Mouse (Mus musculus): ENCODE data around the gene Prpf6. TPM values are rescaled to one million over a fixed set of nuclear protein-coding genes. Genes with fewer than 3 reads are reported as not detected.

Gene Prpf6
- total RNA-seq (2023): 10 to 100 TPM; 60.2 to 63.9 TPM

DNA sequence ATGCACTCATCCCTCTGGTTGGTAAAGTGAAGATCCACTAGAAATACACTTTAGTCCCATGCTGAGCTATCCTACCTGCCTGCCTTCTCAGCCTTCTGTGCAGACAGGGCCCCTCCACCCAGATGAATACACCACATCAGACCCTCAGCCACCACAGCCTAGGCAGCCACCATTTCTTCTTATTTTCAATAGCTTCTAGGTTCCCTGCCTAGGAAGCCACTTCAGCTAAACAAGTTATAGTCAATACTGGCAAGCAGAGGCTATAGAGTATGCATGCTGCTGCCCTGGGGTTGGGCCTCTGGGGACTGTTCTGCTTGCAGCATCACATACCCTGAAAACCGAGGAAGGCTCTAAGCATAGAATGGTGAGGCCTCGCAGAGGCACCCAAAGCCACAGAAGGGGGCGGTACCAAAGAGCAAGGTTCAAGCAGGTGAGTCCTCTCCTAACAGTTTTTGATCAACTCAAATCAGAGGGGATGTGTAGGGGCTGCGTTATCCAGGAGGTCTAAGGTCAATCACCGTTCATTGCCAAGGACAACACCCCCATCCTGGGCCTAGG is at the start of gene Prpf6:
Gene Prpf6, plus strand, starts transcription at position 341 of the 558 bp plus-strand sequence.

GRCm38 (mm10) chr2:181584411-181584942 is 7.2 kb upstream of the Prpf6 start, which contains the start of gene Uckl1:
Gene Uckl1 (minus strand): TSS chr2:181584892.

DNA sequence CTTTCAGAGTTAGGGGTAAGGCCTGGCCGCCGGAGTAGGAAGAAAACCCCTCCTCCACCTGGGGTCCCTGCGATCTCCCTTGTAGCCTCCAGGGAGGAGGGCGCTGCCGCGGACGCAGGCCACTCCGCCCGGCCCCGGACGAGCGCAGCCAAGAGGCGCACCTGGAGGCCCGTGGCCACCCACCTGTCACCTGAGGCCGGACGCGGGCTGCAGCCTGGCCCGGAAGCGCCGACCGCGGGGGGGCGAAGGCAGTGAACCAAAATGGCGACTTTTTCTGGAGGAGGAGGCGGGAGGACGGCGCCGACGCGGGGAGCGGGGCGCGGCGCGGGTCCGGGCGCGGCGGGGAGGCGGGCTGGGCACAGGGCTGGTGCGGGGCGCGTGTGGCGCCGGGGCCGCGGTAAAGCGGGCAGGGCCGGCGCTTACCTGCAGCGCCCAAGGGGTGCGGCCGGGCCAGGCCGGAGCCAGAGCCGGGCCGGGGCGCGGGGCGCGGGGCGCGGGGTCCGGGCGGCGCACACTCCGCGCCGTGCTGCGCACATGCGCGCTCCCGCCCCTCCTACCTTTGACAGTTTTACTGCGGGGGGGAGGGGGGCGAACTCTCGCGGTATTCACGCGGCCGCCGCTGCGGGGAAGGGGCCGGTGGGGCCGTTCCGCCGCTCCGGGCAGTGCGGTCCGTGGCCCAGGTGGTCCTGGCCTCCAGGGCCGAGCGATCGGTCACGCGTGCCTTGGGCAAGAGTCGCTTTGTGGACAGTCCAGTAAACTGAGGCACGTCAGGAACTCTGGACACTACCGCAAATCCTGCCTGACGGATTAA is 768 bp downstream of the Prpf6 start, which contains the start of gene Zfp512b:
Gene Zfp512b, minus strand, starts transcription at position 573 of the 811 bp plus-strand sequence.

DNA sequence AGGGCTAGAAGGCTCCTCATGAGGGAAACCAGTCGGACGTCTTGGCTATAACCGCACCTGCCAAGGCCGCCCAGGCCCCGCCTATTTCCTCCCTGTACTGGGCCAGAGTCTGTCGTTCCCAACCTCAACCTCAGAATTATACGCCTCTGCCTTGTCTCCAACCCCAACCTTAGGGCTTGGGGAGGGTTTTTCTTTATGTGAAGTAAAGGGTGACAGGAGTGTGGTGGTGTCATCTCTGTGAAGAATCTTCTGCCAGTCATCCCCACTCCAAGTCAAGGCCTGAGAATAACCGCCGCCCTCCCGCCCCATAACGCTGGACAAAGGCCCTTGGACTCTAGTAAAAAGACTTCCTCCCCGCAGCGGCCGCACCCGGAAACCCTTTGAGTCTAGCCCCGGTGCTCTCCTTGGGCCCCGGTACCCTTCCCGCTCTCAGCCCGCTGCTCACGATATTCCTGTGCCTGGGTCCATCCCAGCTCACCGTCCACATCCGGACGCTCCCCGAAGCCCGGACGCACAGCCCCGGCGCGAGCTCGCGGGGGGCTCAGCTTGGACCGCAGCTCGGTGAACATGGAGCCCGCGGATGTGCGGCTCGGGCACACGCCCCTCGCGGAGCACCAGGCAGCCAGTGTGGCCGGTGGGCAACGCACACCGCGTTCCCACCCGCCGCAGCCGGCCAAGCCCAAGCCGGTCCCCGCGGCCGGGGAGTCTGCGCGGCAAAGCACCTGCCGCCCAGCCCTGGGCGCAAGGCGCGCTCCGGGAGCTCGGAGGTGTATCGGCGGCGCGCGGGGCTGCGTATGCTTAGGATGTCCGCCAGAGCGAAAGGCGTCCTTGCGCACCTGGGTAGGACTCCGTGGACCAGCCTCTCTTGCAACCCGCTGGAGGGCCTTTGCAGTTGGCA is 7.0 kb downstream of the Prpf6 start, which contains the start of gene Samd10:
Gene Samd10, minus strand, starts transcription at position 759 of the 898 bp plus-strand sequence.

DNA sequence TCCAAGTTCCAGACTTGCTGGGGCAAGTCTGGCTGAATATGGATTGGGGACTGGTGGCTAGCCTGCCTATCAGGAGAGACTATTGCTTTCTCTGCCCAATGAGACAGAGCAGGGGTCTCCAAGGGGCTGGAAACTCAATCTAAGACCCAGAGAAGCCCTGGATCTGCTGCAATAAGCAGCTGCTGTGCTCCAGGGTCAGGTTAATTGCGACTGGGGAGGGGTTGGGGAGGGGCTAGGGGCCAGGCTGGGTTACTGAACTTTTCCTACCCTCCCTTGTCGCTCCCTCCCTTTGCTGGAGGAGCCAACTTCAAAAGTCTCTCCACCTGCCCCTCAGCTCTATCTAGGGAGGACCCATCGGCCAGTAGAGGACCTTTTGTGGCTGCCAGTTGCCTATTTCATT is 65.1 kb downstream of the Prpf6 start, which contains the start of gene Gm29797:
Gene Gm29797, plus strand, starts transcription at position 301 of the 400 bp plus-strand sequence.

GRCm38 (mm10) chr2:181671326-181671725 is 79.7 kb downstream of the Prpf6 start, which contains the start of gene Sox18:
Gene Sox18 (minus strand): TSS chr2:181671640.

DNA sequence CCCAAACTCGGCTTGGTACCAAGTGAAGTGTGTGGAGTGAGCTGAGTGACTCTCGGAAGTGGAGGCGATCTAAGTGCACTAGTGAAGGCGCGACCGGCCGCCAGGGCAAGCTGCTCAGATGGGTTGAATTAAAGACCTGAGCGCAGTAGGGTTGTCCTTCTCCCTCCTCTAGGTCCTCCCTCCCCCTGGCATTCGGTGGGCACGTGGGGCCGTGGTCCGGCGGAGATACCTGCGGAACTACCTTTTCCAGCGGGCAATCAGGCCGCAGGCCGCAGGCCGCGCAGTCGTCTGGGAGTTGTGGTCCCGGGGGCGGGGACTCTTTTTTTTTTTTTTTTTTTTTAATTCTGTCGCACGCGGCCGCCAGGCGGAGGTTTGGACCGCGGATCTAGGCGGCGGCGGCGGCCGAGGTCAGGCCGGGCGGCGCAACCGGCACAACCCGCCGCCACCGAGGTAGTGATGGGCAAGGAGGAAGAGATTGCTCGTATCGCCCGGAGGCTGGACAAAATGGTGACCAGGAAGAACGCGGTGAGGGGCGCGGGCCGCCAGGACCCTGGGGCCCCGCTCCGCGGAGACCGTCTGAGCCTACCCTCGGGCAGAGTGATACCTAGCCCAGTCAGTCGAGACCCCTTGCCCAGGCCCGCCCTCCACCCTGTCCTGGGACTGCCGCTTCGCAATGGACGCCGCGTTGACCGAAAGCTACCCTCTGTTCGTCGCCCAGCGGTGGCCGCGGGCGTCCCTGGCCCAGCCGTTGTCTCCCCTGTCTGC is 88.5 kb downstream of the Prpf6 start, which contains the start of gene Tcea2:
Gene Tcea2, plus strand, starts transcription at position 360 of the 765 bp plus-strand sequence.

GRCm38 (mm10) chr2:181693339-181694280 is 101.9 kb downstream of the Prpf6 start, which contains the start of gene Rgs19:
Gene Rgs19 (minus strand): TSS chr2:181693977.

GRCm38 (mm10) chr2:181698241-181698640 is 106.6 kb downstream of the Prpf6 start, which contains the start of gene Lkaaear1:
Gene Lkaaear1 (minus strand): TSS chr2:181698442.

Other genes starting within 250 kb of the Prpf6 start
- 100 to 1,000 TPM; 126 to 143 TPM for gene Zgpat, start 226.9 kb upstream of the Prpf6 start, total RNA-seq (2023)
- gene Arfrp1, start 226.5 kb upstream of the Prpf6 start, total RNA-seq (2023): 100 to 1,000 TPM in 1 of 2 experiments, 10 to 100 TPM in 1; 95.6 to 110 TPM
- gene Lime1, start 211.8 kb upstream of the Prpf6 start, total RNA-seq (2023): 100 to 1,000 TPM; 260 to 278 TPM
- gene Zbtb46, start 132.4 kb upstream of the Prpf6 start, total RNA-seq (2023): under 1 TPM; 0.27 to 0.67 TPM
- gene Abhd16b, start 98.7 kb upstream of the Prpf6 start, total RNA-seq (2023): not detected
- 10 to 100 TPM; 81.9 to 88.8 TPM for gene Tpd52l2, start 94.7 kb upstream of the Prpf6 start, total RNA-seq (2023)
- 100 to 1,000 TPM; 131 to 137 TPM for gene Dnajc5, start 71.4 kb upstream of the Prpf6 start, total RNA-seq (2023)
- 100 to 1,000 TPM; 156 to 204 TPM for gene Uckl1, start 7.0 kb upstream of the Prpf6 start, total RNA-seq (2023)
- 10 to 100 TPM; 67.3 to 81.5 TPM for gene Zfp512b, start 935 bp downstream of the Prpf6 start, total RNA-seq (2023)
- 10 to 100 TPM; 15.5 to 17.5 TPM for gene Samd10, start 7.3 kb downstream of the Prpf6 start, total RNA-seq (2023)
- under 1 TPM in 1 of 2 experiments, not detected in 1; 0.79 TPM for gene Gm29797, start 65.2 kb downstream of the Prpf6 start, total RNA-seq (2023)
- not detected for gene Sox18, start 79.8 kb downstream of the Prpf6 start, total RNA-seq (2023)
- gene Tcea2, start 88.4 kb downstream of the Prpf6 start, total RNA-seq (2023): 10 to 100 TPM; 17.0 to 19.9 TPM
- 100 to 1,000 TPM; 124 to 128 TPM for gene Rgs19, start 102.1 kb downstream of the Prpf6 start, total RNA-seq (2023)
- not detected for gene Lkaaear1, start 106.6 kb downstream of the Prpf6 start, total RNA-seq (2023)
- under 1 TPM; 0.23 to 0.39 TPM for gene Oprl1, start 123.1 kb downstream of the Prpf6 start, total RNA-seq (2023)
- gene Myt1, start 171.5 kb downstream of the Prpf6 start, total RNA-seq (2023): not detected
- gene Pcmtd2, start 246.0 kb downstream of the Prpf6 start, total RNA-seq (2023): 10 to 100 TPM; 53.6 to 71.7 TPM